Mouse (Mus musculus) liver, adult 2 months (tissue): ENCODE measurements around the gene Syt1.

Source experiments
- CTCF ChIP-seq: fragments of 200-500 bp; IDR thresholded peaks from 2 replicates; pipeline ENCODE4 v1.5.1; 2011; ENCODE audit warnings: low read depth, low read length, control low read depth
- POLR2A ChIP-seq: fragments of 200-500 bp; IDR thresholded peaks from 2 replicates; pipeline ENCODE4 v1.6.1; 2011; ENCODE audit warnings: low read length, control low read depth; ENCODE audit not compliant: insufficient read depth; ENCODE audit errors: extremely low read depth

DNA sequence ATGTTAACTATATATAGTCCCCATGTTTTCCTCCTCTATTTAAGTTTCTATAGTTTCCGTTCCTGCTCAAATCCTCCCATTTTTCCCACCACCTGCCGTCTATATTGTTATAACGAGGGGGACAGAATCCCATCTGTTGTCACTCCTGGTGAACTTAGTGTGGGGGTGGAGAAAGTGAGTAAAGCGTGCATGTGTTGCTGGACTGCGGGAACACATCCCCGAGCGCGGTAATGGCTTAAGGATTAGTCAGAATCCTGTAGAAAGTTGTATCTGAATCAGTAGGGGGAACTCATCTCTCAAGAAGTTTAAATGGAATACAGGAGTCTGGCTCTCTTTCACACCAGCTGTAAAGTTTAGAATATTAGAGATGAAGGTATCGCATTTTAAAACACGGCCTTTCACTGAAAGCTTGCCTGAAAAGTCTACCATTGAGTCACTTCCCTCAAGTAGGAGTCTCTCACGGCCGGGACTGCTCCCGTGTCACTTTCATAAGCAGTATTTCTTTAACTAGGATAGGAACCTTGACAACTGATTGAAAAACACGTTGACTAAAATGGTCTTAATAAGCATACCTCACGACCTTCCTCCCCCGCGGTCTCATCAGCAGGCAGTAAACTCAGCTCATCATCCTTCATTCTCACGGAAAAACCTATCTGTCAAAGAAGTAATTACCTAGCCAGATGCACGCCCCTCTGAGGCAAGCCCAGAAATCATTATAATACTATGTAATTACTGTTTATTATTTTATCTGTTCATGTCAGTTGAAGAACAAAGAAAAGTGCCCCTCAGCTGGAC is 451.8 kb downstream of the Syt1 start:
- TF ChIP-seq CTCF (no peak), POLR2A (no peak)
